Mouse (Mus musculus): ENCODE measurements around the gene Ak8.

- no peak for TF ChIP-seq POLR2A (IDR thresholded peaks at IDR 0.05; ENCODE audit: insufficient read depth, low read depth, low read length)
- TF ChIP-seq EP300 (IDR thresholded peaks at IDR 0.05; ENCODE audit: insufficient read depth, low read depth, low read length): no peak
Measured at GRCm38 (mm10) chr2:28706787-28707186, 6.8 kb downstream of the Ak8 start.
